Mouse (Mus musculus) fat pad, adult 2 months (tissue): ENCODE data around the gene Nup160.

Experiments
- DNase-seq: peaks from one replicate; pipeline ENCODE4 v3.0.0-alpha.2; 2011; ENCODE audit warnings: low read depth, low spot score; ENCODE audit errors: extremely low read depth

Nup160 gene

DNA sequence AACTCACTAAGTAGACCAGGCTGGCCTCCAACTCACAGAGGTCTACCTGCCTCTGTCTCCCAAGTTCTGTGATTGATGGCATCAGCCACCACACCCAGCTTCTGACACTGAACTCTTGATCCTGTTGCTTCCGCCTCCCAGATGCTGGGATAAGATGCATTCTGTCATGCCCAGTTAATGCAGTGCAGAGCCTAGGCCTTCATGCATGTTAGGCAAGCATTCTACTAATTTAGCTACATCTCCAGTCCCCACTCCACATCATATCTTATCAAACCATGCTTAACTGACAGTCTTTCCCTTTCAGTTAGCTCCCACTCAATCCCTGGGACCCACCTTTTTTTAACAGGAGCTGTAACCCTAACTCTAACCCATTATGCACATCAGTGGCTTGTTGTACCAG is 16.1 kb upstream of the Nup160 start:
- DNase-seq, result no peak

DNA sequence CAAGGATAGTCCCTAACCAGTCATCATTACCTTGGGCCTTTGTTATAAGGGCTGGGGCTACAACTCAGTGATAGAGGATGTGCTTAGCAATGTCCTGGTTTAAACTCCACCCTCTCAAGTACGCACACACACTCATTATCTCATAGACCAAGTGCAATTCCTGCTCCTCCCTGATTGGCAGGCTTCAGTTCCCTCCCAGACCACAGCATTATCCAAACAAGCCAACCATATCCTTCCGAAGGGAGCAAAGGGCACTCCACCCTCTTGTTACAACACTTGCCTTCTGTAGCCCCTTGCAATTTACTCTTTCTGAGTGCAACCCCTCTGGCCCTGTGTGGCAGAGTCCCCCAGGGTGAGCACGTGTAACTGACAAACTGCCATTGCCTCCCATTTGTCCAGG is 15.6 kb upstream of the Nup160 start:
- DNase-seq, result no peak

DNA sequence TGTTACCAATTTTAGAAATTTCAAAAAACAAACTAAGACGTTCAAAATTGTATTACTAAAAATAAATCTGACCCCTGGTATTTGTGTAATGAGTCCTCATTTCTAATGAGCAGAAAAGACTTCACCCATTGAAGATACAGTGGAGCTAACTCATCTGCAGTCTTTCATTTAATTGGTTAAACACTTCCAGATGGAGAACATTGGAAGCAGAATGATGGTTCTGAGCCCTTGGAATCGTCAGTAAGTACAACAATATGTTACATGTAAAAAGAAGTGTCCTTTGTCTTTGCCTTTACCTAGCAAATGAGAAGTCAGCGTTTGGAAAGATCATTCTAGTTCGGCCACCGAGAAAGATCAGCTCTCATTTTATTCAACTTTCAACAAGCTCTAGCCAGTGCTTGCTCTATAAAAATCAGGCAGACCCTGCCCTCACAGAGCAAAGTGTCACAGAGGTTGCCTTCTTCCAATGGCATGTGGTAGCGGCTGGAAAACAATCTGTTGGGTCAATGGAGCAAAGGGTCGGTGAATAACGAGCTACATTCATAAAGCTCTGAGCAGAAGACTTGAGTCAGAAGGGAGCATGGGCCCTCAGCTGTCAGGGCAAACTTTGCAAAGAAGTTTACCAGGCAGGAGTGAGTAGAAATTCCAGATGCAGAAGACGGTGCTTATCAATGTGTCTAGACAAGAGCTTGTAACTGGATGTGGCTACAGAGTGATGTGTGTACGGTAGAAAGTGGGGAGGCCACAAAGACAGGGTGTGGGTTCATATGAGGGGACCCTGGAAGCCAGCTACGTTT is 10.2 kb upstream of the Nup160 start:
- DNase-seq, result no peak

DNA sequence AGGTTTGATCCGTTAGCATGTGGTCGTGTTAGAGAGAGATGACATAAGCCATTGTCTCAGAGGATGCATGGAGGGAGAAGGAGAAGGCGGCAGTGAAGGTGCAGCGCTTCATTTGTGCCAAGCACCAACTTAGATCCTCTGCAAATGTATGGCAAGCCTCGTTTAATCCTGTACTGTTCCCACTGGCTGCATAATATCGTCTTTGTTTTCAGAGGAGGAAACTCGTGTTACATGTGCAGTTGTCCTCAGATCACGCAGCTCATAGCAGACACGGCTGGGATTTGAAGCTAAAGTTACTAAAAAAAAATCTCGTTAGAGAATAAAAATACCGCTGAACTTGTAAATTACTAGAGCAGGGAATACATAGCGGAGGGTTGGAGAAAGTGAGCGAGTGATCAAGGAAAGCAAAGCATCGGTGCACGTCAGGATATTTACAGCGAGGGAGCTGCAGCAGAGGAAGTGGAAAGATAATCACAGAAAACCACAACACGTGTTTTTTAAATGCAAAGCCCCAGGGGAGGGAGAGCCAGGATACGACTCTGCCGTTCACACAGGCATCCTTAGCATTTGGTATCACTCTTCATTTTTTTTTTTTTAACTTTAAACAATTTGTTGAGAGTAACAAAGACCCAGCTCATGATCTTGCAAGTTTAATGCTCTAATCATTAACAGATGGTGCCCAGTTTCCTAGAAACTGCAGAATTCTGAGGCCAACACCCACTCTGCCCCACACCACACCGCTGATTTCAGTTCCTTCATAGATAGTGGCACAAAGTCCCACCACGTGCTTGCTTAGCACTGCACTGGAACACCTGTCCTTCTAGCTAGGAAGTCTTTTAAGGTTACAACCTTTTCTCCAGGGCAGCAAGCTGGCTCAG is 9.4 kb upstream of the Nup160 start:
- DNase-seq, result no peak

DNA sequence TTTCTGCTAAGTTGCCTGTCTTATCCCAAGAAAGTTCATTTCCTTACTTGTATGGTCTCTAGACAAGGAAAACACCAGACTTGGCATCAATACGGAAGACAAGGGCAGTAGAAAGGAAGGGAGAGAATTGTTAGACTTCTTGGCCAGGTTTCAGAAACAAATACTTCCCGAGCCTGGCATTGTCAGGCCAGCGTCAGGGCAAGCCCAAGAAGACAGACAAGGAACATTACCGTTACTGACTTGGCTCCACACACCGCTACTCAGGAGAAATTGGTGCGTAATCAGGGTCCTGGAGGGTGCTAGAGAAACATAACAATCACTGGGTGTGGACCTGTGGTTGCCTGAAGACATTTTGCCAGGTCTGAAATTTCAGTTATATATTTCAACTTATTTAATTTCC is 6.7 kb upstream of the Nup160 start:
- no peak for DNase-seq

DNA sequence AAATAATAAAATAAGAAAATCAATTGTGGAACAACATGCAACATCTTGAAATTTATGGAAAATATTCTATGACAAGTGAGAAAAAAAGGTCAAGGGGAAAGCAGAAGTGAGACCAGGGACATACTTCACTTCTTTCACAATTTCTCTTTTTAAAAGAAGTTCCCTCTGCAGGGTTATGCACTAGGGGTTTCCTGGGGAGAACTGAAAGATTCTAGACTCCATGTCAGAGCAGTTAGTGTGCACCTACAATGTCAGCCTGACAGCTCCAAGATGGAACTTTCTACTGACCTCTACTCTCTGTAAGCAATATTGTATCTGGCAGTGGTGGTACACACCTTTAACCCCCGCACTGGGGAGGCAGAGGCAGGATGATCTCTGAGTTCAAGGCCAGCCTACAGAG is 3.7 kb upstream of the Nup160 start:
- no peak for DNase-seq

DNA sequence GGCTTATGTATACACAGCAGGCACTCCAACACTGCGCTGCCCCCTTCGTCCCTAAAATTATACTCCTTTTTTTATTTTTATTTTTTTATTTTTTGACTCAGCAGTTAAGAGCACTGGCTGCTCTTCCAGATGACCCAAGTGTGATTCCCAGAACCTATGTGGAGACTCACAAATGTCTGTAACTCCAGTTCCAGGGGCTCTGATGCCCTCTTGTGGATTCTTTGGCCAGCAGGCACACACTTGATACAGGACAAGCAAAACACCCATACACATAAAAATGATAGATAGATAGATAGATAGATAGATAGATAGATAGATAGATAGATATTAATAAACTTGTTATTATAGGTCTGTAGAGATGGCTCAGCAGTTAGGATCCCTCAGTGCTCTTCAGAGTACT is 2.5 kb upstream of the Nup160 start:
- no peak for DNase-seq

DNA sequence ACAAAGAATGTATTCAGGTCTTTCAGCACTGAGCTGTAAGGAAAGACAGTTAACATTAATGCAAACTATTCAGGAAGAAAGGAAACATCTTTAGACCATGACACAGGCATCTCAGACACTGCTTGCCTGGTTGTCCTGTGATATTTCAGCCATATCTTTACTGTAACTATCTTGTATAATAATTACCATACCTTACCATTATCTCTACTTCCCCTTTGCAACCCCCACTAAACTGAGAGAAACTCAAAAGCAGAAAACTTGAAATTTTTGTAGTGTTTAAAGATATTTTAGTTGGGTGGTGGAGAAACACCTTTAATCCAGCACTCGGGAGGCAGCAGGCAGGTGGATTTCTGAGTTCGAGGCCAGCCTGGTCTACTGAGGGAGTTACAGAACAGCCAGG is 1.5 kb upstream of the Nup160 start:
- DNase-seq, result no peak

DNA sequence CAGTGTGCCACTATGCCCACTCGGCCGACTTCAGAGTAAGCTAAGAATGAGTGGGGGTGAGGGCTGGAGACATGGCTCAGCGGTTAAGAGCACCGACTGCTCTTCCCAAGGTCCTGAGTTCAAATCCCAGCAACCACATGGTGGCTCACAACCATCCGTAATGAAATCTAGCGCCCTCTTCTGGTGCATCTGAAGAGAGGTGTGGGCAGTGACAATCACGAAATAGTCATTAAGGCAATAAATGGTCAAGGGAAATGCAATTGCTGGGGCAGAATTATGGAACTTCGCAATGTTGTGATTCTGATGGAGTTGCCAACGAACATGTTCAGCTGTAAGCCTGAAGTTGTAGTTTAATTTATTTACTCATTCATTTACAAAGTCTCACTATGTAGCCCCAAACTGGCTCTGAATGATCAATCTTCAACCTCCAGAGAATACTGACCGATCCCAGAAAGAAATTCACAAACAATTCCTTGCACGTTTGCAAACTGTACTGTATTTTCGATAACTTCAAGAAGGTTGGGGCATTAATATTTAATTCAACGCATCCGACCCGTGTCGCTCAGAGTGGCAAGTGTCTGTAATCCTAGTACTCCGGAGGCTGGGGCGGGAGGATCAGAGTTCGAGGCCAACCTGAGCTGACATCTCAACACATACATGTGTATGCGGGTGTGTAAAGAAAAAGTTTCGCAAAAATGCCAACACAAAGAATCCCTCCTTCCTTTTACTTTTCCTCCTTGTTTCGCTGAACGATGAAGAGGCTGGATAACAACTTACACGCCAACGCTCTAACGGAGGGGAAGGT is 1.4 kb downstream of the Nup160 start:
- no peak for DNase-seq

DNA sequence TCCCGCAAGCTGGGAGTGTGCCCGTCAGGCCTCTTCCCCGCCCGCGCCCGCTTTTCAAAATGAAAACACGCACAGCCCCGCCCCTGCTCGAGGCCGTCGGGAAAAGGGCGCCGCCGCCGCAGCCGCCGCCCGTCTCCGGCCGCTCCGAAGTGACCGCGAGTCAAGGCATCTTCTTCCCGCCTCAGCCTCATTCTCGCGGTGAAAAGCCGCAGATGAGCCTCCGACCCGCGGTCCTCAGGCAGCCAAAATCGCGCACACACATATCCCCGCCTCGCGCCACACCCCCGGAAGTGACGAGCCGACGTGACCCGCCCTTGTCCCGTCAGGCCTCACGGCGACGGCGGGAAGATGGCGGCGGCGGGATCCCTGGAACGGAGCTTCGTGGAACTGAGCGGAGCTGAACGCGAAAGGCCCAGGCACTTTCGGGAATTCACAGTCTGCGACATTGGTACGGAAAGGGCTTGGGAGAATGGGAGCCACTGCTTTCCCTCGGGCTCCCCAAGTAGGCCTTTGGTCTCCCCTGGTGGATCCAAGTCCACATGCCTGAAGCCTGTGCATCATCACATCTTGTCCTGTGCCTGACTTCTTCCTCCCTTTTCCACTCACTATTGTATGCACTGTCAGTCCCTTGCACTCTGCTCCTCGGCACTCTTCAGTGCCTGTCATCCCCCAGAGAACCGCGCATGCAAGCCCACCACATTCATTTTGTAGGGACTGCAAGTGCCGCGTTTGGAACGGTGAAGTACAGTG is 2.2 kb downstream of the Nup160 start:
- peak; percentile 3 for DNase-seq

DNA sequence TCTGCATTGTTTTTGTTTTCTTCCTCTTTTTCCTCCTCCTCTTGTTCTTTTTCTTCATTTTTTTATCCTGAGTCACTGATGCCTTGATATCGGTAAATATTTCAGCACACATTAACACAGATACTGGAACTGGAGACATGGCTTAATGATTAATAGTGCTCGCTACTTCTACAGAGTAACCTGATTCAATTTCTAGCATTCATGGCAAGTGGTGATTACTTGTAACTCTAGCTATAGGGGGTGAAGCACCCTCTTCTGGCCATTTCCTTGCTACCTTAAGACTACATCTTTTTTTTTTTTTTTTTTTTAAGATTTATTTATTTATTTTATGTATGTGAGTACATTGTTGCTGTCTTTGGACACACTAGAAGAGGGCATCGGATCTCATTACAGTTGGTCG is 23.9 kb downstream of the Nup160 start:
- DNase-seq, result no peak

DNA sequence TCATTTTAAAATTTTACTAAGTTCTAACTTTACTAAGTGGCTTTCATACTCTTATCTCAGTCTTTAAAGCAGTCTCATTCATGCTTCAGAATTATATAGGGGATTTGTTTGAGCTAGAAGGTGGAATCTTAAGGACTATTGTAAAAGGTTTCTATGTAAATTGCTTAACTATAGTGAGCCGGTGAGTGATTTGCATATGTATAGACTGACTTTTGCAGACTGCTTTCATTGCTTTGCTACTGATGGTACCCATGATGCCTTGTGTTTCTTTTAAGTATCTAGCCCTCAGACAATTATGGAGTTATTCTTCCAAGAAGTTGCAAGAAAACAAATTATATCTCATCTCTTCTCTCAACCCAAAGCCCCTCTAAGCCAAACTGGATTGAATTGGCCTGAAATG is 31.5 kb downstream of the Nup160 start:
- DNase-seq, result no peak

DNA sequence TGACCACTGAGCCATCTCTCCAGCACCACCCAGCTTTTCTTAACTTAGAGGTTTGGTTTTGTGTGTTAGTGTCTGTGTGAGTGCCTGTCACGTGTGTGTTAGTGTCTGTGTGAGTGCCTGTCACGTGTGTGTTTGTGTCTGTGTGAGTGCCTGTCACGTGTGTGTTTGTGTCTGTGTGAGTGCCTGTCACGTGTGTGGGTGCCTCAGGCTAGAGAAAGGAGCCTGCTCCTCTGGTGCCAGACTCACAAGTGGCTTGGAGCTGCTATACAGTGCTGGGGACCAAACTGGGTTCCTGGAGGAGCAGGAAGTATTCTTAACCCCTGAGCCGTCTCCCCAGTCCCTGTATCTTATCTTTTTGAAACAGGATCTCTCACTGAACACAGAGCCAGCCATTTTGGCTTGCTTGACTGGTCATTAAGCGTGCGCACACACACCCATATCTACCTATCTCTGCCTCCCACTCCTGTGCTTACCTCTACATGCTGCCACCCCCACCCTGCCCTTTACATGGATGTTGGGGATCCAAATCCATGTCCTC is 38.6 kb downstream of the Nup160 start:
- DNase-seq, result no peak

DNA sequence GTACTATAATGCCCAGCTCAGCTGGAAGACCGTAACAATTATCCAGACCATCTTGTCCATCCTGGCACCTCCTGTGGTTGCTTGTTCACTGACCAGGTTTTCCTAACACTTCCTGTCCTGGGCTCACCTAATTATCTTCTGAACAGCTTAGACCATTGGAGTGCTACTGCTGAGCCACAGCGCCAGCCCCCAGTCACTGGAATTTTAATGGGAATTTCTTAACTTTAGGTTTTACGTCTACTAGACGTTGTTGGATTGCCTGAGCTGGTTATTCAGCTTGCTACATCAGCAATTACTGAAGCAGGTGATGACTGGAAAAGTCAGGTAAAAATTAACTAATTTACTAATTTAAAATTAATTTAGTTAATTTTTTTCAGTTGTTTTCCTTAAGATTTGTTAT is 40.4 kb downstream of the Nup160 start:
- DNase-seq, result no peak

DNA sequence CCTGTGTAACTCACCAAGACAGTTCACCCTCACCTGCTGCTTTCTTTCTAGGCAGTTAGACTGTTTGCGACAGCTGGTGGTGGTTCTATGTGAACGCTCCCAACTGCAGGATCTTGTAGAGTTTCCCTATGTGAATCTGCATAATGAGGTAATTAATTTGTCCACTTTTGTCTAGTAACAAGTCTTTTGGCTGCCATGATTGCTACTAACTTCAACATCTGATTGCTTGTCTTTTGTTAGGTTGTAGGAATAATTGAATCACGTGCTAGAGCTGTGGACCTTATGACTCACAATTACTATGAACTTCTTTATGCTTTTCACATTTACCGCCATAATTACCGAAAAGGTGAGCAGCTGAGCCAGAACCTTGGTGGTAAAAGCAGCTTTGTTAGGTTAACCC is 40.9 kb downstream of the Nup160 start:
- DNase-seq, result no peak

DNA sequence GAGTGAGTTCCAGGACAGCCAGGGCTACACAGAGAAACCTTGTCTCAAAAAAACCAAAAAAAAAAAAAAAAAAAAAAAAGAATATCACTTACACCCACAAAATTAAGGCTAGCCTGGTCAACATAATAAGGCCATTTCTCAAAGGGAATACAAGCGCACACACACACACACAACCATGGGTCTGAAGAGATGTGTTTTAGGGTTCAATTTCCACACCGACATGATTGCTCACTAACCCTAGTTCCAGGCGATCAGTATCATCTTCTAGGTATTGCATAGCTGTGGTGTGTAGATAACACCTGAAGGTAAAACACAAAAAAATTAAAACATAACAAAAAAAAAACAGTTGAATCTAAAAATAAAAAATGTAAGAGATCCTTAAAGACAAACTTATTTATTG is 49.8 kb downstream of the Nup160 start:
- no peak for DNase-seq

DNA sequence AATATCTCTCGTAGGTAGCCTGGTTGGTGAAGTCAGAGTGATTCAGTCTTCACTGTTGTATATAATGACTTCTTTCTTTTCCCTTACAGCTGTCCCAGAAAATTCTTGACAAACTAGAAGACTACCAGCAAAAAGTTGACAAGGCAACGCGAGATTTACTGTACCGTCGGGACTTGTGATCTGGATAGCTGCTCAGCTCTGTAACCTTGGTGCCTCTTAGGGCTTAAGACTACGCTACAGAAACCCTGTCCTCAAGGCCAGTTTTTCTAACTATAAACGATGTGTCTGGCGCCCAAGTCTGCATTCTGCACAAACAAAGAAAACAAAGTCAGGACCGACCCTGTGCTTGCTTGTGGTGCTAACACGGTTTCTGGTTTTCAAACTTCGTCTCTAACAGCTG is 58.3 kb downstream of the Nup160 start:
- no peak for DNase-seq

DNA sequence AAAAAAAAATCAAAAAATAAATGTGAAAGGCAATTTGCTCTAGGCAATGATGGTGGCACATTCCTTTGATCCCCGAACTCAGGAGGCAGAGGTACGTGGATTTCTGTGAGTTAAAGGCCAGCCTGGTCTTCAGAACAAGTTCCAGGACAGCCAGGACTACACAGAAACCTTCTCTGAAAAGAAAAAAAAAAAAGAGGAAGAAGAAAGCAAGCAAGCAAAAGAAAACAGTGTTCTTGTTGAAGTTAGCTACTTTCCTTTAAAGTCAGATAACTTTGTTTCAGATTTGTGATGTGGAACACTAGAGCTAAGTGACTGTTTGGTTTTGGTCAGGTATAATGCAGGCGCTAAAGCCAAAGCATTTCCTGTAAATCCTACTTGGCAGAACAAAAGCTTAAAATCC is 61.8 kb downstream of the Nup160 start:
- DNase-seq, result no peak

DNA sequence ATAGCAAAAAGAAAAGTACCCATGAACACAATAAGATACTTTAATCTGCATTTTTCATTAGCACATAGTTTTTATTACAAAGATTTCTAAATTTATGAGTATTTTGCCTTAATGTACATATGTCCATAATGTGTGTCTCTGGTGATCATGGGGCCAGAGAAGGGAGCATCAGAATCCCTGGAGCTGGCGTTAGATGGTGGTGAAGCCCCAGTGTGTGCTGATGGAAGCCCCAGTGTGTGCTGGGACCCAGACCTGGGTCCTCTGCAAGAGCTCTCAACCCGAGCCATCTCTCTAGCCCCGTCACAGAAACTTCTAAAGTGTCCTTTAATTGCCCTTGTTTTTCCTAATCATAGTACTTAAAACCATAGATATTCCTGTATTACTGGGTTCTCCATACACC is 62.3 kb downstream of the Nup160 start:
- no peak for DNase-seq

DNA sequence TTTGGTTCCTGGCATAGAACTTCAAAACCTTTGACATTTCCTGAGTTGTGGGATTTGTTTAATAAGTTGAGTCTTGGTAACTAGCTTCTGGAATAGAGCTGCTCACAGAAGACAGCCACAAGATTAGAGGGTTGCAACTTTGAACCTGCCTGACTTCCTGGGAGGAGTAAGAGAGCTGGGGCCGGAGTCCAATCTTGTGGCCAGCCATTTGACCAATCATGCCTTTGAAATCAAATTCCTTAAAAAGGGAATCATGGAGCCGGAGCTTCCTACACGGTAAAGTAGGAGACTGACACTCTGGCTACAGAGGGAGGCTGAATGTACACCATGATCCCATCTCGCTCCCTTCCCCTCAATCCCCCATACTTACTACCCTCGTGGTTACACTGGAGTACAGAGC is 62.9 kb downstream of the Nup160 start:
- DNase-seq, result no peak
